Mouse (Mus musculus) lung, embryonic 15.5 days (tissue): Measurements from ENCODE around the gene 3830406C13Rik. TPM values are rescaled to one million over a fixed set of nuclear protein-coding genes. Genes with fewer than 3 reads are reported as not detected.

ENCODE experiments used
- ATAC-seq: fragments of 200-750 bp; cut with Nextera tagmentation; 2 replicates; pipeline ENCODE4 v1.8.0; 2017; ENCODE audit warnings: moderate number of reproducible peaks, borderline replicate concordance; ENCODE audit not compliant: low FRiP score, low TSS enrichment; ENCODE audit errors: extremely low read depth
- H3K27ac ChIP-seq: fragments of 300-500 bp; sonication (generic); 2 replicates; pipeline ENCODE4 v1.5.1; 2015; ENCODE audit warnings: moderate library complexity, mild to moderate bottlenecking, inconsistent platforms
- H3K27me3 ChIP-seq: fragments of 300-500 bp; sonication (generic); 2 replicates; pipeline ENCODE4 v1.6.1; 2015; ENCODE audit warnings: inconsistent platforms
- H3K36me3 ChIP-seq: fragments of 300-500 bp; sonication (generic); 2 replicates; pipeline ENCODE4 v1.6.1; 2015; ENCODE audit warnings: inconsistent platforms
- H3K4me1 ChIP-seq: fragments of 300-500 bp; sonication (generic); 2 replicates; pipeline ENCODE4 v1.6.1; 2015; ENCODE audit warnings: inconsistent platforms
- H3K4me2 ChIP-seq: fragments of 300-500 bp; sonication (generic); 2 replicates; pipeline ENCODE4 v1.6.1; 2015; ENCODE audit warnings: inconsistent platforms, mild to moderate bottlenecking, moderate library complexity
- H3K4me3 ChIP-seq: fragments of 300-500 bp; sonication (generic); 2 replicates; pipeline ENCODE4 v1.5.1; 2015; ENCODE audit warnings: mild to moderate bottlenecking, inconsistent platforms
- H3K9ac ChIP-seq: fragments of 300-500 bp; sonication (generic); 2 replicates; pipeline ENCODE4 v1.6.1; 2015; ENCODE audit warnings: inconsistent platforms
- H3K9me3 ChIP-seq: fragments of 300-500 bp; sonication (generic); 2 replicates; pipeline ENCODE4 v1.6.1; 2016; ENCODE audit warnings: inconsistent platforms
- WGBS: fragments of 180-500 bp; shearing (Covaris S2); methylation state at CpG from one replicate; pipeline ENCODE4 v1.1.7; 2015; 5-methylcytosine and 5-hydroxymethylcytosine counted together
- polyA plus RNA-seq: library from polyadenylated mRNA; unstranded; fragments of >200 nt; fragmentation: Nextera tagmentation; extraction: Ambion mirVana; gene quantifications from 2 replicates; pipeline ENCODE4 v1.2.1, GENCODE M21; 2015

Gene 3830406C13Rik
- polyA plus RNA-seq, 1 experiment from 2014 or later: 45.9 TPM

DNA sequence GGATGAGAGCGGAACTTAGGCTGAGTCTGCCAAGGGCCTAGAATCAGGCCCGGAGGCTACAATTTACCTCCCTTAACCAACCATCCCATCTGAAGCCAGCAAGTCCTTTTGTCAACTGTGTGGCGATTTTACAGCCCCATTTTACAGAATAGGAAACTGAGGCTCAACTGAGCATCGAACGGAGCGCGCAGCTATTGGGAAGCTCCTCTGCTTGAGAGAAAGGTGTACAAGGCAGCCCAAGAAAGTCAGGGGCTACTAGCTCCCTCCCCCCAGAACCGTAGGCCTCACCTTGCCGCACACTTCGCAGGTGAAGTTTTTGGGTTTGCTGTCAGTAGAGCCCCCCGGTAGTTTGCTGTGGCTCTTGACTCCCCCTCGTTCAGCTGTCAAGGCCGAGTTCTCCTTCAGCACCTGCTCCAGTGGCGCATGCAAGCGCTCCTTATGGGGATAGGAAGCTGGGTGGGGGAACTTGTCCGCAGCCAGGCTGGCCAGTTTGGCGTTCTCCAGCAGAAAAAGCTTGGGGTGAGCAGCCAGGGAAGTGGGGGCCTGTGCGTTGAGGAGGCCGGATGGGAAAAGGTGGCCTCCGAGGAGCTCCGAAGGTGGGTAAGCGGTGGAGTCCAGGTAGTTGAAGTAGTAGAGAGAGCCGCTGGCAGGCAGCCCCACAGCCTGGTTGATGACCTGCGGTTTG is 60.2 kb downstream of the 3830406C13Rik start:
- peak overlapping the region; percentile 16 for H3K4me2 ChIP-seq
- H3K27ac ChIP-seq: no peak overlapping the region
- H3K27me3 ChIP-seq: peaks cover 100% of the 10 kb centered on the region
- H3K9me3 ChIP-seq: no peaks in the 10 kb centered on the region
- no peak for ATAC-seq
- H3K36me3 ChIP-seq: no peaks in the 10 kb centered on the region
- H3K4me1 ChIP-seq: peaks cover 20% of the 10 kb centered on the region
- no peak overlapping the region for H3K9ac ChIP-seq
- WGBS: 3% methylated on average over 24 of the region's 24 CpGs
- H3K4me3 ChIP-seq: 0 out of 2 replicates have a peak overlapping the region, but pooled peaks have one; percentile 1

DNA sequence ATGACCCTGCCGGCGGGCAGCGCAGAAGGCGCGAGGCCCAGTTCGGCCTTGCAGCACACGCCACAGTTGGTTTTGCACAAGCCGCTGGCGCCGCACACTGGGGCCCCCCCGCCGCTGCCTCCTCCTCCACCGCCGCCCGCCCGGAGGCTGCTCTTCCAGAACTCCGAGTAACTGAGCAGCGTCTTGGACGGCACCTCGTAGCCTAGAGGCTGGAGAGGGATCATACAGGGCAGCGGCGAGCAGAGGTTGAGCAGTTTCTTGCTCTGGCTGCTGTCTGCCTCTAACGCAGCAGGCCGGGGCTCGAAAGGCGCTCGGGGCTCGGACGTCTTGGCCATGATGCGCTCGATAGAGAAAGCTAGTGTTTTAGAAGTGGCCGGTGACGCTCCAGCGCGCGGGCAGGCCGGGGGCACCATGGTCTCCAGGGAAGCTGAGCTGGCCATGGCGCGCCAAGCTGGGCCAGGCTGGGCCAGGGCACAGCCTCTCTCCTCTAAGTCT is 60.8 kb downstream of the 3830406C13Rik start:
- peaks cover 20% of the 10 kb centered on the region for H3K4me1 ChIP-seq
- WGBS: 1% methylated on average over 39 of the region's 39 CpGs
- H3K9ac ChIP-seq: no peak overlapping the region
- no peak overlapping the region for H3K27ac ChIP-seq
- peak overlapping the region; percentile 16 for H3K4me2 ChIP-seq
- no peaks in the 10 kb centered on the region for H3K36me3 ChIP-seq
- no peaks in the 10 kb centered on the region for H3K9me3 ChIP-seq
- ATAC-seq: no peak
- H3K27me3 ChIP-seq: peaks cover 100% of the 10 kb centered on the region
- peak overlapping the region; percentile 1; the same call in 1 of the 2 replicates for H3K4me3 ChIP-seq

- Histone ChIP-seq H3K9me3 (no peaks in the 10 kb centered on the region), H3K4me3 (0 out of 2 replicates have a peak overlapping the region, but pooled peaks have one; percentile 1), H3K4me2 (peak overlapping the region; percentile 40; the same call in 1 of the 2 replicates), H3K36me3 (no peaks in the 10 kb centered on the region), H3K4me1 (peaks cover 20% of the 10 kb centered on the region), H3K9ac (no peak overlapping the region), H3K27ac (no peak overlapping the region), H3K27me3 (peaks cover 100% of the 10 kb centered on the region)
- 2% methylated on average over 40 of the region's 40 CpGs for WGBS
- ATAC-seq: no peak
These were observed 61.4 kb downstream of the 3830406C13Rik start for GRCm38 (mm10) chr14:12345241-12345921.

DNA sequence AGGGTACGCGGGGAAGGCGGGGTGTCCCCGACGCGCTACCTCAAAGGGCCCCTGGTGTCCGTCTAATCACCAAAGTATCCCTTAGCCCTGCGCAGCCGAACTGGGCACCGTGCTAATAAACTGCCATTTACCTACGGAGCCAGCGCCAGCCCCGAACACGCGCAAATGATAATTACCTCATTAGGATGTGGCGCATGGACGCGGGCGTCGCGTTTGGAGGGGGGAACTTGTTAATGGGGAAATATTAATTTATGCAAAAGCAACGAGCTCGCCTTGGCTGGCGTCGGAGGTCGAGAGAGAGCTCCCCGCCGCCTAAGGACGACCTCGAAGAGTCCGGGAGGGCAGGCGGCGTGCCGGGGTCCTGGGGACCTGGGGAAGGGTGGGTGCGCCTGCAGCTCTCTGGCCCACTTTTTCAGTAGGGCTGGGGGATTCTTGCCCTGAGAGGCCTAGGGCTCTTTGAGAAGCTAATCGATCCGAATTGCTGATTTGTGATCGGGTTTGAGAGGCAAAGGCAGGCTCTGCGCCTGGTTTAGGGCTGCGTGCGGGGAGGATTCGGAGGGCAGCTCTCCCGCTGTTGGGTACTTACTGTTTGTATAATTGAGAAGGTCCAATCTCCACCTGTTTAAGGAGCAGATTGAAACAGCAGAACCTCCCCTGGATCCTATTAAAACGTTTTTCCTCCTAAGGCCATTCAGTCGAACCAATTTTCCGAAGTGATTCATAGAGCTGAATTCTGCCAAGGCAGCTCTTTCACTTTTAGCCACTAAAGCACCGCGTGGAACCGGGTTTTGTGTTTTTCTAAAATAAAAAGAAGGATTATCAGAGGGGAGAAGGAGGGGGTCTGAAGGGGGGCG is 62.3 kb downstream of the 3830406C13Rik start:
- Histone ChIP-seq H3K4me3 (peak overlapping the region; percentile 24), H3K4me2 (peak overlapping the region; percentile 40), H3K27me3 (peaks cover 100% of the 10 kb centered on the region), H3K4me1 (peaks cover 19% of the 10 kb centered on the region), H3K9me3 (no peaks in the 10 kb centered on the region), H3K9ac (no peak overlapping the region), H3K27ac (no peak overlapping the region), H3K36me3 (no peaks in the 10 kb centered on the region)
- 1% methylated on average over 50 of the region's 50 CpGs for WGBS
- no peak for ATAC-seq

GRCm38 (mm10) chr14:12346865-12347600 is 63.1 kb downstream of the 3830406C13Rik start:
- ATAC-seq: no peak
- H3K9me3 ChIP-seq: no peaks in the 10 kb centered on the region
- peak overlapping the region; percentile 40 for H3K4me2 ChIP-seq
- H3K4me3 ChIP-seq: peak overlapping the region; percentile 24
- 3% methylated on average over 26 of the region's 26 CpGs for WGBS
- H3K27ac ChIP-seq: no peak overlapping the region
- H3K9ac ChIP-seq: no peak overlapping the region
- peaks cover 17% of the 10 kb centered on the region for H3K4me1 ChIP-seq
- peaks cover 100% of the 10 kb centered on the region for H3K27me3 ChIP-seq
- no peaks in the 10 kb centered on the region for H3K36me3 ChIP-seq

- 8% methylated on average over 2 of the region's 2 CpGs for WGBS
- ATAC-seq: no peak
- no peak within 1 kb of the TSS for H3K4me2 ChIP-seq
These were observed 64.1 kb downstream of the 3830406C13Rik start, which contains the start of gene Fezf2 for GRCm38 (mm10) chr14:12348089-12348488. Fezf2 (minus strand) TSS chr14:12348189.

DNA sequence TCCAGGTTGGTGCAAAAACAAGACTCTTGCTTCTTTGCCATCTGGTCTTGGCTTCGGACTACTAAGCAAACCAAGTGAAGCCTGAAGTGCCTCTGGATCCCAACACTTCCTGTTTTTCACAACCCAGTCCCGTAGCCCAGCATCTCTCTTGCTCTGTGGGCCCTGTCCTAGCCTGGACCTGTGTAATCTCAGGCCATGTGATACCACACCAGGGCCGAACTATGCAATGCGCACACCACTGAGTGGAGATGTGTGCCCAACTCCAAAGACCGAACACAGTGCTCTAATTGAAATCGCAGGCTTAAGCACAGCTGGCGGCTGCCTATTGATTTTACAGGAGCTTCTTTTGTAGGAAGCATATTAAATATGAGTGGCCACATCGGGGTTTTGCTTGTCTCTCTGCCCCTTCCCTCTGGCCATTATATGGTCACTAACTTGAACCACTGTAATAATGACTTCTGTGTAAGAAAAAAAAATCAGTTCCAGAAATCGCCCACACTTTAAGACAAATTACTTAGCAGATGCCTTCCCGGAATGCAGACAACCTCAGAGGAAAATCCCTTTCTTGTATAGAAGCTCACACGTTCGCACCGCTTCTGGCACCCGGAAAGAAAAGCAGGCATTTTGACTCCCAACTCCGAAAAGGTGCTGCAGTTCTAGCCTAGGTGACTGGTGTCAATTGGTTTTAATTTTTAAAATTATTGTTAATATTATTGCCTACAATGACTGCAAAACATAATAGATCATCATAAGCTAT is 65.5 kb downstream of the 3830406C13Rik start:
- Histone ChIP-seq H3K36me3 (no peaks in the 10 kb centered on the region), H3K27me3 (peaks cover 98% of the 10 kb centered on the region), H3K27ac (no peak overlapping the region), H3K4me2 (no peak overlapping the region), H3K9ac (no peak overlapping the region), H3K4me3 (no peak overlapping the region), H3K4me1 (peaks cover 15% of the 10 kb centered on the region), H3K9me3 (no peaks in the 10 kb centered on the region)
- no peak for ATAC-seq
- 5% methylated on average over 15 of the region's 15 CpGs for WGBS

More at GRCm38 (mm10) chr14:12348089-12348488, 64.1 kb downstream of the 3830406C13Rik start, which contains the start of gene Fezf2:
- peaks cover 17% of the 10 kb centered on the region for H3K4me1 ChIP-seq
- H3K4me3 ChIP-seq: no peak within 1 kb of the TSS; the same call in 1 of the 2 replicates
- H3K9ac ChIP-seq: no peak within 1 kb of the TSS
- H3K9me3 ChIP-seq: no peaks in the 10 kb centered on the region
- H3K36me3 ChIP-seq: no peaks in the 10 kb centered on the region
- peaks cover 98% of the 10 kb centered on the region for H3K27me3 ChIP-seq
- no peak within 1 kb of the TSS for H3K27ac ChIP-seq

DNA sequence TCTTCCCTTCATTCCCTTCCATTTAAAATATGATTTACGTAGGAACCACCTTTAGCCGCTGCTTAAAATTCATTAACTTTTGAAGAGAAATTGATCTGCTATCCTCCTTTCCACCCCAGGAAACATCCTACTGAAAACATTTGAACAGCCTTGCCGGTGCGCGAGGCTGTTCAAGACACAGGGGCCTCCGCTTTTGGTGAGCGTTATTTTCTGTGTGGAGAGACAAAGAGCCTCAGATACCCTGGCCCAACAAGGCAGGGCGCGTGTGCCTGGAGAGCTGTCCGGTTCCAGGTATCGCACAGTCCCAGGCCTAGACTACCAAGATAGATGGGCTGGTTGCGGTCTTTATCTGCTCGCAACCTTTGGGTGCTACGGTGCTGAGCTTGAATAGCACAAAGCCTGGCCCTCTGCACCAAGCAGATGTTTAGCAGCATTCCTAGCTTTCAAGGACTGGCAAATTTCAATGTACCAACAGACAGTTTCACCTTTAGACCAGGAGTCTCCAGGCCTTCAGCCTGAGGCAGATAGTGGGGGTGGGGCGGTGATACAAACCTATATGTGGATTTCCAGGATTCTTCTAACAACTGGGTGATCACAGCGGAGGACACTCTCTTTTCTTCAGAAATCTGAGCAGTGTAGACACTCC is 66.4 kb downstream of the 3830406C13Rik start:
- 8% methylated on average over 16 of the region's 16 CpGs for WGBS
- Histone ChIP-seq H3K36me3 (no peaks in the 10 kb centered on the region), H3K4me3 (no peak overlapping the region), H3K9ac (no peak overlapping the region), H3K4me2 (no peak overlapping the region), H3K27ac (no peak overlapping the region), H3K4me1 (peaks cover 9% of the 10 kb centered on the region; the same call in 1 of the 2 replicates), H3K27me3 (peaks cover 95% of the 10 kb centered on the region), H3K9me3 (no peaks in the 10 kb centered on the region)
- no peak for ATAC-seq
